Mouse (Mus musculus) embryonic facial prominence, embryonic 12.5 days (tissue): ENCODE data around the gene Rtl10. TPM values are rescaled to one million over a fixed set of nuclear protein-coding genes. Genes with fewer than 3 reads are reported as not detected.

Experiments used
- ATAC-seq: fragments of 200-750 bp; cut with Nextera tagmentation; 2 replicates; pipeline ENCODE4 v1.8.0; 2017; ENCODE audit not compliant: insufficient number of reproducible peaks, insufficient read depth, low FRiP score, low TSS enrichment
- H3K27ac ChIP-seq: fragments of 300-500 bp; sonication (generic); 2 replicates; pipeline ENCODE4 v1.5.1; 2016; ENCODE audit warnings: mild to moderate bottlenecking
- H3K27me3 ChIP-seq: fragments of 300-500 bp; sonication (generic); 2 replicates; pipeline ENCODE4 v1.6.1; 2016; ENCODE audit warnings: mild to moderate bottlenecking, moderate library complexity
- H3K36me3 ChIP-seq: fragments of 300-500 bp; sonication (generic); 2 replicates; pipeline ENCODE4 v1.6.1; 2016; ENCODE audit warnings: mild to moderate bottlenecking
- H3K4me1 ChIP-seq: fragments of 300-500 bp; sonication (generic); 2 replicates; pipeline ENCODE4 v1.6.1; 2016
- H3K4me2 ChIP-seq: fragments of 300-500 bp; sonication (generic); replicated peaks from 2 replicates; pipeline ENCODE4 v1.6.1; 2016; ENCODE audit warnings: mild to moderate bottlenecking, moderate library complexity
- H3K4me3 ChIP-seq: fragments of 300-500 bp; sonication (generic); 2 replicates; pipeline ENCODE4 v1.5.1; 2016; ENCODE audit warnings: mild to moderate bottlenecking
- H3K9ac ChIP-seq: fragments of 300-500 bp; sonication (generic); 2 replicates; pipeline ENCODE4 v1.6.1; 2016; ENCODE audit warnings: mild to moderate bottlenecking, moderate library complexity
- H3K9me3 ChIP-seq: fragments of 300-500 bp; sonication (generic); 2 replicates; pipeline ENCODE4 v1.6.1; 2016; ENCODE audit warnings: mild to moderate bottlenecking, moderate library complexity
- WGBS: fragments of 180-500 bp; shearing (Covaris S2); methylation state at CpG from one replicate; pipeline ENCODE4 v1.1.7; 2016; 5-methylcytosine and 5-hydroxymethylcytosine counted together
- polyA plus RNA-seq: library from polyadenylated mRNA; unstranded; fragments of >200 nt; fragmentation: Nextera tagmentation; extraction: Ambion mirVana; gene quantifications from 2 replicates; pipeline ENCODE4 v1.2.1, GENCODE M21; 2016

The Rtl10 gene
- polyA plus RNA-seq: 4.1 and 4.2 TPM in 2 replicates

DNA sequence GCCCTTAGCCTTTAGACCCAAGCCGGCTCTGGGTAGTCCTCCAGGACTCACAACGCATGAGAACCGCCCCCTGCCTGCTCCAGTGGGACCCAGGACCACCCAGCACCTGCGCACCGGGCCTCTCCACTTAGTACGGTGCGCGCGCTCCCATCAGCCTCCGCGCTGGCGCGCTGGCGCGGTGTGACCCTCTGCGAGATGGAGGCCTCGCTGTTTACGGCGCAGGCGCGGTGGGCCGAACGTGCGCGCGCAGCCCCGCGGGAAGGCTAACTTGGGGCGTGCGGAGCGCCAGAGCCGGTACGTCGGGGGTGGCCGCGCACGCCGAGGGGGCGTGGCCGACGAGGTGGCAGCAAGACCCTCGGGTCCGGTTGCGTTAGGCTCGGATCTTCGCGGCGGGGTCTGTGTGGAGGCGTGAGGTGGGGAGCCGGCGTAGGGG lies at the start of gene Rtl10, which contains the start of gene Gnb1l:
Gene Rtl10, plus strand, starts transcription at position 344 of the 433 bp plus-strand sequence.
Gene Gnb1l, plus strand, starts transcription at position 156 of the 433 bp plus-strand sequence.
- no peaks in the 10 kb centered on the region for H3K27me3 ChIP-seq
- ATAC-seq: peak; percentile 98
- H3K4me3 ChIP-seq: peak within 1 kb of the TSS; percentile 79
- peaks cover 16% of the 10 kb centered on the region for H3K4me1 ChIP-seq
- H3K9ac ChIP-seq: peak within 1 kb of the TSS; percentile 81
- peak within 1 kb of the TSS; percentile 79 for H3K27ac ChIP-seq
- H3K4me2 ChIP-seq: peak within 1 kb of the TSS; percentile 84
- 0% methylated on average over 50 of the region's 51 CpGs for WGBS
- peaks cover 20% of the 10 kb centered on the region for H3K36me3 ChIP-seq
- H3K9me3 ChIP-seq: no peaks in the 10 kb centered on the region

DNA sequence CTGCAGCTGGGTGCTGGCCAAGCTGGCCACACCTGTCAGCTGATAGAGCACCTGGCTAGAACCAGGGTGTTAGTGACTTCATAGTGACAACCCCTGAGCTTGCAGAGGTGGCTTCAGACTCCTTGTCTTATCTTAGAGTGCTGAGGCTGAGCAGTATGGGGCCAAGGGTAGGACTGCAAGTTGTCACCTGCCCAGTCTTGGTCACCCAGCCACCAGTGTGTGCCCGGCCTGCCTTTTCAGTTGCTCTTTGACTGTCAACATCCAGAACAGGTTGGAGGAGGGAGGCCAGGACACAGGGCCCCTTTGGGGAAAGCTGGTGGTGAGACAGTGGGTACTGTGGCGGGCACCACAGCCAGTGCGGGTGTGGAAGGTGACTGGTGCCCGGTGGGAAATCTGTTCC lies 49.7 kb upstream of the Rtl10 start:
- no peak overlapping the region for H3K4me3 ChIP-seq
- H3K9ac ChIP-seq: no peak overlapping the region
- 99% methylated on average over 4 of the region's 4 CpGs for WGBS
- ATAC-seq: no peak
- H3K36me3 ChIP-seq: no peaks in the 10 kb centered on the region
- no peaks in the 10 kb centered on the region for H3K9me3 ChIP-seq
- no peak overlapping the region for H3K27ac ChIP-seq
- H3K27me3 ChIP-seq: no peaks in the 10 kb centered on the region
- peaks cover 10% of the 10 kb centered on the region; the same call in 1 of the 2 replicates for H3K4me1 ChIP-seq
- no peak overlapping the region for H3K4me2 ChIP-seq

DNA sequence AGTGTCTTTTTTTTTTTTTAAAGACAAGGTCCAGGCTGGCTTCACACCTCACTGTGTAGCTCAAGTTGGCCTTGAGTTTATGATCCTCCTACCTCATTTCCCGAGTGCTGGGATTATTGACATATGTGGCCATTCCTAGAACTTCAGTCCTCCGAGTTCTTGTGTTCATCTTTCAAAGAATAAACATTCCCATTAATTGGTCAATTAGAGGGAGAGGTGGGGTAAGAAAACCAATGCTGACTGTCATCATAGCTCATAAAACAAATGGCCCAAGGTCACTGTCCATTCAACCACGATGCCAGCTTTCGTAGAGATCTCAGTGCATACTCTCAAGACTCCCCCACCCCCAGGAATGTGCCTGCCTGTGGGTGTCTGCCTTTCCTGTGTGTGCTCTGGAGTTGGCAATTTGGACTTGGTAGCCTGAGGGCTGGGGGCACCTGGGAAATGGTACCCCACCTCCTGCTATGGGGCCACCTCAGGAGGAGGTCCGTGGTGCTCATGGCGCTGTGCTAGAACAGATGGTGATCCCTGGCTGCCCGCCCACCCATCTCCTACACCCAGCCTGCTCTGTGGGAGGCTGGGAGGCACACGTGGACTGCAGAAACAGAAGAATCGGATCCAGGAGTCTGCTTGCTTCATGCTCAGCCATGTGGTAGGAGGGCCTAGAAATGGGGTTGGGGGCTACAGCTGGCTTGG lies 47.1 kb upstream of the Rtl10 start:
- Histone ChIP-seq H3K27me3 (no peaks in the 10 kb centered on the region), H3K4me2 (no peak overlapping the region), H3K4me3 (no peak overlapping the region), H3K27ac (0 out of 2 replicates have a peak overlapping the region, but pooled peaks have one; percentile 7), H3K9ac (no peak overlapping the region), H3K36me3 (no peaks in the 10 kb centered on the region), H3K4me1 (peaks cover 10% of the 10 kb centered on the region; the same call in 1 of the 2 replicates), H3K9me3 (no peaks in the 10 kb centered on the region)
- 42% methylated on average over 9 of the region's 9 CpGs for WGBS
- ATAC-seq: no peak

DNA sequence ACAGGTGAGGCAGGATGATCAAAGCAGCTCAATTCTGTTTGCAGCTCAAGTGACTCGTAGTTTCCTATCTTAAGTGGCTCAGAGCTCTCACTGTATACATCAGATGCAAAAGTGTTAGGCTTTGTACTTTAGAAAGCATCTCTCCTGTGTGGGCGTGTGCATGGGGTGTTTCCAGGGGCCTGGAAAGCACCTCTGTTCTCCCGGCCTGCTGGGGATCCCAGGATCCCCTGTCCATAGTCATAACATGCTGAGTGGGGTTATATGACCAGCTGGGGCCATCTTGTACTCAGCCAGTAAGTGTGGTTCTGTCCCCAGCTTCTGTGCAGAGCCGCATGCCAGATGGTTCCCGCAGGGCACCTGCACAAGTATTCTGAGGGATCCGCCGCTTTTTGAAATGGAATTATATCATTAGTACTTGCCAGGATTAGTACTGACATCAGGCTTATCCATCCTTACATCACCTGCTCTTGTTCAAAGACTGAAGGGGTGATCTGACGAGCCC lies 46.3 kb upstream of the Rtl10 start:
- H3K27me3 ChIP-seq: no peaks in the 10 kb centered on the region
- H3K9me3 ChIP-seq: no peaks in the 10 kb centered on the region
- H3K9ac ChIP-seq: no peak overlapping the region
- H3K36me3 ChIP-seq: no peaks in the 10 kb centered on the region
- 75% methylated on average over 8 of the region's 8 CpGs for WGBS
- 0 out of 2 replicates have a peak overlapping the region, but pooled peaks have one; percentile 7 for H3K27ac ChIP-seq
- ATAC-seq: no peak
- H3K4me3 ChIP-seq: no peak overlapping the region
- no peak overlapping the region for H3K4me2 ChIP-seq
- H3K4me1 ChIP-seq: peaks cover 10% of the 10 kb centered on the region; the same call in 1 of the 2 replicates

DNA sequence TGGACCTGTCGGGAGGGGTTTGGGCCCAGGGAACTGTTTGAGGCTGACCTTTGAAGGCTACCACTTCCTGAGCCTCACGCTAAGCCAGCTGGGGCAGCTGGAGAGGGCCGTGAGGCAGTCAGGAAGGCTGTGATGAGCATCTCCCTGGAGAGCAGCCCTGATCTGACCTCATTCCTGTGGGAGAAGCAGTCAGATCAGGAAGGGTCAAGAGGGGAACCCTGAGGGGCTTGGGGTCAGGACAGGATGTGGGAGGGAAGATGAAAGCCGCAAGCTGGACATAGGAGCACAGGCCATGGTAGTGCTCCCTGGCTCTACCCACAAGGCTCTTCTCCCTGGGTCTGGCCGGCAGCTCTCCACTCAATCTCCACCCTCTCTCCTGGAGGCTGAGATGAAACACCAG lies 44.9 kb upstream of the Rtl10 start:
- peaks cover 8% of the 10 kb centered on the region for H3K4me1 ChIP-seq

DNA sequence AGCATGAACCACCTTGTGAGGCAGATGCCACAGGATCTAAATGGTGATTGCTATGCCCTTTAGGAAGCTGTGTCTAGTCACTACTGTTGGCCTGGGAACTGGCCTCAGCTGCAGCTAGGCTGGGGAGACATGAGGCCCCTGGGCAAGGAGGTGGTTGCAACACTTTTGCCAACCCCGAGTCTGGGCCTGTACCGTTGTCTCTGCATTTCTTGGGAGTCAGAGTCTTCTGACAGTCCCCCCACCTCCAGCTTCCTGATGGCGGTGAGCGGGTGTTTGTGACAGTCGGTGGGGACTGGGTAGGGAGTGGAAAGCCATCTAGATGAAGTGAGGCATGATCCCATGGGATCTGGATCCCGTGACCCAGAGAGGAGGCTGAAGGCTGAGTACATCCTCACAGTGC lies 43.3 kb upstream of the Rtl10 start:
- ATAC-seq: no peak
- 82% methylated on average over 6 of the region's 6 CpGs for WGBS
- no peaks in the 10 kb centered on the region for H3K9me3 ChIP-seq

More for the DNA sequence above, 44.9 kb upstream of the Rtl10 start:
- H3K9ac ChIP-seq: no peak overlapping the region
- H3K27ac ChIP-seq: no peak overlapping the region
- no peaks in the 10 kb centered on the region for H3K9me3 ChIP-seq
- no peaks in the 10 kb centered on the region for H3K36me3 ChIP-seq
- no peak overlapping the region for H3K4me2 ChIP-seq
- ATAC-seq: no peak
- no peak overlapping the region for H3K4me3 ChIP-seq
- 30% methylated on average over 5 of the region's 5 CpGs for whole genome bisulfite sequencing
- H3K27me3 ChIP-seq: no peaks in the 10 kb centered on the region

DNA sequence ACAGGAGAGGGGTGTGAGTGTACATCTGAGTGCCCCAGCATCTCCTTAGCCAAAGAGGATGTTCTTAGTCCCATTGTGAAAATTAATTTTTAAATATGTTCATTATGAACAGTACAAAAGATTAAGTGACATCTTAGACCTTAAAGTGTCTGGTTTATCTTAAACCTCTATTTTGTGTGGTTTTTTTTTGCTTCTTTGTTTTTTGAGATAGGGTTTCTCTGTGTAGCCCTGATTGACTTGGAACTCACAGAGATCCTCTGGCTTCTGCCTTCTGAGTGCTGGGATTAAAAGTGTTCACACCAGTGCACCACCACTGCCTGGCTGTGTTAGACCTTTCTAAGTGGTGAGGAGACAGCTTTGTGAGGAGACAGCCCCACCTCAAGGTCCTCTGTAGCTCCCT lies 40.0 kb upstream of the Rtl10 start:
- H3K4me2 ChIP-seq: no peak overlapping the region
- H3K27me3 ChIP-seq: no peaks in the 10 kb centered on the region
- H3K9me3 ChIP-seq: no peaks in the 10 kb centered on the region
- peaks cover 25% of the 10 kb centered on the region for H3K4me1 ChIP-seq
- H3K27ac ChIP-seq: 0 out of 2 replicates have a peak overlapping the region, but pooled peaks have one; percentile 51
- no peak overlapping the region for H3K9ac ChIP-seq
- H3K36me3 ChIP-seq: no peaks in the 10 kb centered on the region
- no peak for ATAC-seq
- H3K4me3 ChIP-seq: no peak overlapping the region

More for the DNA sequence above, 43.3 kb upstream of the Rtl10 start:
- no peak overlapping the region for H3K4me2 ChIP-seq
- H3K9ac ChIP-seq: no peak overlapping the region
- no peak overlapping the region for H3K4me3 ChIP-seq
- H3K27me3 ChIP-seq: no peaks in the 10 kb centered on the region
- H3K27ac ChIP-seq: no peak overlapping the region
- H3K36me3 ChIP-seq: no peaks in the 10 kb centered on the region
- H3K4me1 ChIP-seq: peaks cover 24% of the 10 kb centered on the region

DNA sequence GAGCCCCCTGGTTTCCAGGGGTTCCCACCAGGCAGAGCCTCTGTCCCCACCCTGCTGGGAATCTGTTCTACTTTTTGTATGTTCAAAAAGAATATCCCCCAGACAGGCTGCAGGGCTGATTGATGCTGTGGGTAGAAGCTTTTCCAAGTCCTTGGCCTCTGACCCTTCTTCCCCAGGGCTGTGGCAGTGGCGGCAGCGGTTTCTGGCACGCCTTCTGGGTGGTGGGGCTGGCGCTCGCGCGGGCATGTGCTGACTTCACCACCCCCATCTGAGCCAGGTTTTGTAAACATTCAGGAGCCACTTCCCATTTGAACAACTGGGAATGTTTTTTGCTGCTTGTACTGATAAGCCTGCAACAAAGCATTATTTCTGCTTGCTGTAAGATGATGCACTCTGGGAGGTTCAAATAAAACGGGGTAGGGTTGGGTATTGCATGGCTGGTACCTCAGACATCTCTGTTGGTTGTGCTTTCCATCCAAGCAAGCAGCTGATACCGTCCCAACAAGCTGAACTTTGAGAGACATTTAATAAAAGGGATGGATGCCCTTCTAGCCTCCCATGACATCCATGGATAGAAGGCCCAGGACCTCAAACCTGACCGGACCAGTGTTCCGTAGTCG lies 39.3 kb upstream of the Rtl10 start:
- H3K4me3 ChIP-seq: peak overlapping the region; percentile 9; the same call in 1 of the 2 replicates
- no peak for ATAC-seq
- peaks cover 29% of the 10 kb centered on the region for H3K4me1 ChIP-seq
- H3K9ac ChIP-seq: peak overlapping the region; percentile 12; the same call in 1 of the 2 replicates
- H3K36me3 ChIP-seq: no peaks in the 10 kb centered on the region
- no peaks in the 10 kb centered on the region for H3K27me3 ChIP-seq
- WGBS: 8% methylated on average over 12 of the region's 12 CpGs
- no peaks in the 10 kb centered on the region for H3K9me3 ChIP-seq
- peak overlapping the region; percentile 64 for H3K27ac ChIP-seq
- H3K4me2 ChIP-seq: peak overlapping the region; percentile 35

DNA sequence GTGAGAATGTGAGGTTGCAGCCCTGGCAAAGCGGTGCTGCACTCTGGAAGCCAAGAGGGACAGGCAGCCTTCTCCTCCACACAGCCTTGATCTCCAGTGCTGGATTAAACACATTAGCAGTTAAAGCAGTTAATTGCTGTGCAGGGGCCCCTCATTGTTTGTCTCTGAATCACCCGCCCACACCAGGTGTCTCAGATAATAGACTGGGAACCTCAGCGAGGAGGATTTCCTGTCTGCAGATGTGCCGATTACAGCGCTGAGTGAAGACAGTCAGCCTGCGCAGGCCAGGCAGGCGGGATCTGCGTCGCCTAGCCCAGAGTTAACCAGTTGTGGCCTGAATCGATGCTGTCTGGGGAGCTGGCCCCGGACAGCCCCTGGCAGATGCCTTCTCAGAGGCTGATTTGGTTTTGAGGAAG lies 38.7 kb upstream of the Rtl10 start:
- peak overlapping the region; percentile 35 for H3K4me2 ChIP-seq
- H3K27ac ChIP-seq: peak overlapping the region; percentile 64
- peak; percentile 74 for ATAC-seq
- no peaks in the 10 kb centered on the region for H3K36me3 ChIP-seq
- H3K9ac ChIP-seq: peak overlapping the region; percentile 12; the same call in 1 of the 2 replicates
- peaks cover 33% of the 10 kb centered on the region for H3K4me1 ChIP-seq
- WGBS: 2% methylated on average over 11 of the region's 11 CpGs
- H3K9me3 ChIP-seq: no peaks in the 10 kb centered on the region
- no peaks in the 10 kb centered on the region for H3K27me3 ChIP-seq
- peak overlapping the region; percentile 9; the same call in 1 of the 2 replicates for H3K4me3 ChIP-seq

DNA sequence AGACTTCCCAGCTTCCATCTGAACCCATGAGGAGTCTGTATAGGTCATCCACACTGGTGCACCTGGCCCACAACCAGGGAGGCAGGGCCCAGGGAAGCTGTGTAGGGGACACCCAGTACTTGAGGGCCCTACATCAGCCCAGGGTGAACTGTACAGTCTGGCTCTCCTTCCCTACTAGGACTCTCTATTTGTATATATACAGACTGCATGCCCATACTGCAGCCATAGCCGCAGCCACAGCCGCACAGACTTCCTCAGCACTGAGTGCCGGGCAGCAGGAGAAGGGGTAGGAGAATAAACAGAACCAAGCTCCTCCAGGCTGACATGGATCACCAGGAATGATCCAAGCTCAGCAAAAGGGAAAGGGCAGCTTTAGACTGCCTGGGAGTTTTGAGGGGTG lies 37.9 kb upstream of the Rtl10 start:
- no peak overlapping the region for H3K4me3 ChIP-seq
- 91% methylated on average over 3 of the region's 3 CpGs for WGBS
- H3K27me3 ChIP-seq: no peaks in the 10 kb centered on the region
- peaks cover 33% of the 10 kb centered on the region for H3K4me1 ChIP-seq
- H3K9me3 ChIP-seq: no peaks in the 10 kb centered on the region
- H3K36me3 ChIP-seq: no peaks in the 10 kb centered on the region
- no peak overlapping the region for H3K9ac ChIP-seq
- H3K4me2 ChIP-seq: no peak overlapping the region
- ATAC-seq: 0 out of 2 replicates have a peak, but pooled peaks have one; percentile 13
- H3K27ac ChIP-seq: 0 out of 2 replicates have a peak overlapping the region, but pooled peaks have one; percentile 64

DNA sequence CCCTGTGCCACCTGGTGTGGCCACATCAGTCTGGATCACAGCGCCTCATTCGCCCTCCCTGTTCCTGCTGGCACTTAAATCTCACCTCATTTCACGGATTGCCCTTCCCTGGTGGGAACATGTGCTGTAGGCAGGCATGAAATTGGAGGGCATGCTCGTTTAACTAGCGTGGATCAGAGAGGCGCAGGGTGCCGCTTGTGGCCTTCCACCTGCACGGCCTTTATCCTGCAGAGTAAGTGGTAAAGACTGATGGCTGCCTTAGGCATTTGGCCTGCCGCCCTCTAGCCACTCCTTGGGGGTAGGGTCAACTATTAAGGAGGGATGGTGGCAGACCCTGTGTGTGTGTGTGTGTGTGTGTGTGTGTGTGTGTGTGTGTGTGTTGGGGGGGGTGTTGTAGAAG lies 36.7 kb upstream of the Rtl10 start:
- Histone ChIP-seq H3K9ac (no peak overlapping the region), H3K4me2 (no peak overlapping the region), H3K4me3 (no peak overlapping the region), H3K36me3 (no peaks in the 10 kb centered on the region), H3K4me1 (peaks cover 33% of the 10 kb centered on the region), H3K27ac (no peak overlapping the region), H3K27me3 (no peaks in the 10 kb centered on the region), H3K9me3 (no peaks in the 10 kb centered on the region)
- WGBS: 51% methylated on average over 9 of the region's 9 CpGs
- no peak for ATAC-seq
